Mouse (Mus musculus) right cerebral cortex, postnatal 10 days (tissue): Measurements from ENCODE around the gene Pmpcb.

ENCODE experiments used
- DNase-seq, 2 experiments: peaks; one replicate each; pipeline ENCODE4 v3.0.0; 2021; ENCODE audit warnings: low spot score in 2 of 2

Pmpcb gene

DNA sequence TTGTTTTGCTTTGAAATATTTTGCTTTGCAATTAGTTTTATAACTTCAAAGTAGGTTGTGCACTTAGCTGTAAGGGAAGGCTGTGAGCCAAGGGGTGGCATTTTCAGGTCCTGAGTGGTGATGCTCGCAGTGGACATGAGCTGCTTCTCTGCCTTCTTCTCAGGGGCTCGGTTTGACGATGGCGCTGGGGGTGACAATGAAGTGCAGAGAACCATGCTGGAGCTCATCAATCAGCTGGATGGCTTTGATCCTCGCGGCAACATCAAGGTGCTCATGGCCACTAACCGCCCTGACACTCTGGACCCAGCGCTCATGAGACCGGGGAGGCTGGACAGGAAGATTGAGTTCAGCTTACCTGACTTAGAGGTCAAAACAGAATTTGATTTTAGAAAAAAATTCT lies 66.0 kb downstream of the Pmpcb start:
- DNase-seq, result no peak

DNA sequence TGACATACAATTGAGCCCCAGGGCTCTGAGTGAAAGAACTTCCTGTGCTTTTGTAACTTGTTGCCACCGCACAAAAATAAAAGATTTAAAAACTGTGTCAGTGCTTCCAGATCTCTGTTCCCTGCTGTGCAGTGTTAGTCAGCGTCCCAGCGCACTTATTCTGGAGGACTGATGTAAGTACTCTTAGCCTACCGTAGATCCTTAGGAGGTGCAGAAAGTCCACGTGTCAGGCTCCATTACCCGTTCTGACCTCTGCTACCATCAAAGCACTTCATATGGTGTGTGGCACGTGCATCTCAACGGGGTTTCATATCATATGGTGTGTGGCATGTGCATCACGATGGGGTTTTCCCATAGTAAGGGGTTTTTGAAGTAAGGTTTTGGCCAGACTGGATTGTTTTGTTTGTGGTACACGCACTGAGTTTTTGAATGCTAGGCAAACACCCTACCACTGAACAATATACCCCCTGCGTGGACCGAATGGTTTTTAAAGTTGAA lies 66.8 kb downstream of the Pmpcb start:
- DNase-seq, result no peak

DNA sequence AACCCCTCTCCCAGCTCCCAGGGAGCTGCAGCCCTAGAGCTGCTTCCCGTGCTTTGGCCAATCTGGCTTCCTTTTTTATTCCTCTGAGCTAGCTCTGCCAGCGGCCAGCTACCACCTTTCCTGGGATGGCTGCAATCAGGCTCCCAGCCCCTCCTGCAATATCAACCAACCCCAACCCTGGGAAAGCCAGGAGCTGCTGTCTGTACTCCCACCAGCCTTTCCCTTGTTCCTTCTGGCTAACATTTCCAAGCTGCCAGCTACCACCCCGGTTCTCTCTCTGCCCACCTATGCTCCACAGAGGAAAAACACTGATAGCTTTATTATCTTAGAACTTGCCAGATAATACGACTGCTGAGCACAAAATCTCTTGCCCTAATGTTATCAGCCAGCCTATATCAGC lies 67.9 kb downstream of the Pmpcb start:
- no peak for DNase-seq
